Mouse (Mus musculus) bone marrow, adult 2 months (tissue): ENCODE data around the gene Spag4. TPM values are rescaled to one million over a fixed set of nuclear protein-coding genes. Genes with fewer than 3 reads are reported as not detected.
"Not testable (repeated sequence)": the region's sequence is repeated elsewhere in the genome, so short reads cannot be mapped to it uniquely, and the experiment has no call there.

Source experiments
- H3K27ac ChIP-seq: fragments of 200-500 bp; 2 replicates; pipeline ENCODE4 v1.5.1; 2012; ENCODE audit warnings: low read depth, mild to moderate bottlenecking, control low read depth, inconsistent platforms, low read length; ENCODE audit not compliant: control insufficient read depth, poor library complexity, insufficient read depth
- H3K4me1 ChIP-seq: fragments of 200-500 bp; 2 replicates; pipeline ENCODE4 v1.6.1; 2011; ENCODE audit warnings: low read length; ENCODE audit not compliant: control insufficient read depth, insufficient read depth
- H3K4me3 ChIP-seq: fragments of 200-500 bp; replicated peaks from 2 replicates; pipeline ENCODE3; 2011; ENCODE audit warnings: mild to moderate bottlenecking, low read depth, low read length, control low read depth; ENCODE audit not compliant: control insufficient read depth
- CTCF ChIP-seq: fragments of 200-500 bp; IDR thresholded peaks from 2 replicates; pipeline ENCODE4 v1.5.1; 2011; ENCODE audit warnings: low read length, control low read depth; ENCODE audit not compliant: control insufficient read depth, insufficient read depth
- POLR2A ChIP-seq: fragments of 200-500 bp; IDR thresholded peaks from 2 replicates; pipeline ENCODE4 v1.6.1; 2011; ENCODE audit warnings: low read depth, mild to moderate bottlenecking, control low read depth, low read length, borderline replicate concordance; ENCODE audit not compliant: control insufficient read depth
- WGBS: fragments of 180-500 bp; shearing (Covaris S2); methylation state at CpG from one replicate; pipeline ENCODE4 v1.1.7; 2018; 5-methylcytosine and 5-hydroxymethylcytosine counted together
- polyA plus RNA-seq: library from polyadenylated mRNA; stranded (reverse); fragments of >200 nt; gene quantifications from 2 replicates; pipeline ENCODE4 v1.2.4, GENCODE M21; 2011; ENCODE audit warnings: low replicate concordance; ENCODE audit not compliant: missing spikeins, insufficient read depth, insufficient read length

Gene Spag4
- polyA plus RNA-seq, 1 experiment = 5.4 TPM

DNA sequence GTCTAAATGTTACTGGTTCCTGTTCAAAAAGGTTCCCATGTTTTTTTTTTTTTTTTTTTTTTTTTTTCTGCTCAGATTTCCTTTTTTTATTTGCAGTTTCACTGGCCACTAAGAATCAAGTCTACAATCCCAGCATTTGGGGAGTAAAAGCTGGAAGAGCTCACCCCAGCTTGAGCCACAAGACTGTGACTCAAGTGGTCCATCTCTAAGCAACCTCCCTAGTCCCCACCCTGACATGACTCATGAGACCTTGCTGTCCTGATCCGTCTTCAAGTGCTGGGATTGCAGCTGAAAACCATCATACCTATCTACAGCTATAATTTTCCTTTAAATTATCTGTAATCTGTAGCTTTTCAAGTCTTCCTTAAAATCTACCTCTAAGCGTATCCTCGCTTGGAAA, 19.6 kb downstream of the Spag4 start:
- 84% methylated on average over 3 of the region's 3 CpGs for WGBS
- no peak overlapping the region for H3K4me3 ChIP-seq
- H3K27ac ChIP-seq = no peak overlapping the region
- no peak for TF ChIP-seq CTCF
- H3K4me1 ChIP-seq = peaks cover 2% of the 10 kb centered on the region; the same call in 1 of the 2 replicates

DNA sequence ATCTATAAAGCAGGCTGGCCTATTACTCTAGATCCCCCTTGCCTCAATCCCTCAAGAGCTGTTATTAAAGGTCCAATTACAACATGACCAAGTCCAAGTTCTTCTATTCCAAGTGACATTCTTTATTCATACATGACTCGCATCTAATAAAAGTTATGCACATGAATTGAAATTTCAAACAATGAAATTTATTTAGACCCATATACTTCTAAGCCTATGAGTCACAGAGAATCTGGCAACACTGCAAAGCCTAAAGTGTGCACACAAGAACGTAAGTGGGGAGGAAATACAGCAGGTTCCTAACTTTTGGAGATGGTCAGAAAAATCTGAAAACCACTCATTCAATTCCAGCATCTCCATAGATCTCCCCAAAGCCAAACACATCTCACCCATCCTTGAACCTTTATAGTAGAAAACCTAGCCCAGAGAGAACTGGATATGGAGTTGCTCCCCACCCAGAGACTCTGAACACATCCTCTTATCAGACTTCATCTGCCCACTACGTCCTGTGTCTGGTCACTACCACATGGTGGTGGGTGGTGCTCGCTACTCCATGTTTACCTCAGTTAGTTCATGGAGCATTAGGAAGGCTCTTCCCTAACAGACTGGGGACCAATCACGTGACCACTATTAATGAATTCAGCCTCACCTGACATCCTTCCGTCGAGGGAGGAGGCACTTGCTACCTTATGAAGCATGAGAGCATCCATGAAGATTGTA, 22.6 kb downstream of the Spag4 start:
- Histone ChIP-seq H3K4me1 (peaks cover 2% of the 10 kb centered on the region; the same call in 1 of the 2 replicates), H3K27ac (no peak overlapping the region), H3K4me3 (no peak overlapping the region)
- TF ChIP-seq CTCF (no peak), POLR2A (no peak)
- WGBS = 70% methylated on average over 7 of the region's 7 CpGs

DNA sequence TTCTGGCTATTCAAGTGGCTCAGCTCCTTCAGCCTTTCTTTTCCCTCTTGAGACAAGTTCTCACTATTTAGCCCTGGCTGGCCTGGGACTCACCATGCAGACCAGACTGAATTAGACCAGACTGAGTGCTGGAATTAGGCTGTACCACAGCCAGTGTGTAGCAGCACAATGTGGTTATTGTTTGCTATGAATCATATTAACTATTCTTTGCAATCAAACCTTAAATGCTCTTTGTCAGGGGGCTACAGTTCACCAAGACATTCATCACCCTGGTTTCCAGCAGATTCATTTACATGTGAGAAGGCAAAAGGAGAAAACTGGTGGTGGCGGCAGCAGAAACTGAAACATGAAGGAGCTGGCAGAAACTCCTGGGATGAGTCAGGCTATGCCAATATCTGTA, 24.8 kb downstream of the Spag4 start:
- TF ChIP-seq CTCF = no peak
- TF ChIP-seq POLR2A = no peak
- Histone ChIP-seq H3K4me3 (no peak overlapping the region), H3K4me1 (peaks cover 2% of the 10 kb centered on the region; the same call in 1 of the 2 replicates), H3K27ac (no peak overlapping the region)
- WGBS = 94% methylated on average over 1 of the region's 1 CpGs

DNA sequence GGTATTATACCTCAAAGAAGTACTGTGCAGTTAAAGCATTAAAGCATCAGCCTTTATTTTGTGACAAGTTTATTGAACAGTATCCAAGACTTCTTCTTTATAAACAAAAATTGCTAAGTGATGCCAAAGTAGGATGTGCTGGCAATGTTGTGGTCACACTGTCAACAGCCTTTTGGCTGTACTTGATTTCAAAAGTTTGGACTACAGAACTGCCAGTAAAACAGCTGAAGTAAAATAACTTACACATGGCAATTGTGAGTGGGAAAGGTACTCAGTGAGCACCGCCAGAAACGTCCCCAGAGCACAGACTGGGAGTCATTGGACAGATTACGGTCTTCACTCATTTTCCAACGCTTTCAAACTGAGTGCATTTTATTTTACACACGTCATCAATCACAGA, 27.0 kb downstream of the Spag4 start:
- TF ChIP-seq POLR2A (no peak), CTCF (no peak)
- peaks cover 2% of the 10 kb centered on the region; the same call in 1 of the 2 replicates for H3K4me1 ChIP-seq
- H3K4me3 ChIP-seq = no peak overlapping the region
- 73% methylated on average over 5 of the region's 5 CpGs for WGBS
- no peak overlapping the region for H3K27ac ChIP-seq

DNA sequence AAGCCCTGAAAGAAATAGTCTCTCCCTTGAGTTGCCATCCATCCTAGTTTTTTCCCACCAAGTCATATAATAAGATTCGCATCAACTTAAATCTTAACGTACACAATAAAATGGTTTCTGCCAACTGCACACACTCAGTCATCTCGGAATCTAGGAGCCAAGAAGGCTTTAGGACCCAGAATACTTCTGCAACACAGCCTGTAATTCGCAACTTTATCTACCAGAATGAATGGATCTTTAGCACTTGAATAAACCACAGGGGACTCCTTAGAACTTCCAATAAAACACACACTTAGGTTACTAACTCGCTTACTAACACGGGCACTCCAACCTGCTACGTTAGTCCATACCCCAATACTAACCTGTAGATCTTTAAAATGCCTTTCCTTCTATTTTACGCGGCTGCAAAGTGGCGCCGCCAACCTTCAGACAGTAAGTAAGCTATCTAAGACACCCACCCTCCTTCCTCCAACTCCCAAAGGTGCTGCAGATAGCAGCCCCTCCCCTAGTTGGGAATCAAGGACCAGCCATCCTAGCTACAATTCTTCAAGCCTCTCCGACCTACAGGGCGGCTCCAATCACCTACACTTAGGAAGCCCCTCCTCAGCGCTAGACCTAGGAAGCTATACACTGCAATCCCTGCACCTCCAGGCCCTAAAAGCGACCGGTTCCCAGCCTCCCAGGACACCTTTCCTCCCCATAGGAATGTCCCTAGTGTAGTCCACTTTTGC, 45.8 kb downstream of the Spag4 start:
- TF ChIP-seq CTCF (no peak), POLR2A (no peak)
- 1% methylated on average over 16 of the region's 16 CpGs for WGBS
- peak overlapping the region; percentile 95 for H3K27ac ChIP-seq
- H3K4me1 ChIP-seq = peaks cover 1% of the 10 kb centered on the region; the same call in 1 of the 2 replicates
- peak overlapping the region; percentile 92 for H3K4me3 ChIP-seq

DNA sequence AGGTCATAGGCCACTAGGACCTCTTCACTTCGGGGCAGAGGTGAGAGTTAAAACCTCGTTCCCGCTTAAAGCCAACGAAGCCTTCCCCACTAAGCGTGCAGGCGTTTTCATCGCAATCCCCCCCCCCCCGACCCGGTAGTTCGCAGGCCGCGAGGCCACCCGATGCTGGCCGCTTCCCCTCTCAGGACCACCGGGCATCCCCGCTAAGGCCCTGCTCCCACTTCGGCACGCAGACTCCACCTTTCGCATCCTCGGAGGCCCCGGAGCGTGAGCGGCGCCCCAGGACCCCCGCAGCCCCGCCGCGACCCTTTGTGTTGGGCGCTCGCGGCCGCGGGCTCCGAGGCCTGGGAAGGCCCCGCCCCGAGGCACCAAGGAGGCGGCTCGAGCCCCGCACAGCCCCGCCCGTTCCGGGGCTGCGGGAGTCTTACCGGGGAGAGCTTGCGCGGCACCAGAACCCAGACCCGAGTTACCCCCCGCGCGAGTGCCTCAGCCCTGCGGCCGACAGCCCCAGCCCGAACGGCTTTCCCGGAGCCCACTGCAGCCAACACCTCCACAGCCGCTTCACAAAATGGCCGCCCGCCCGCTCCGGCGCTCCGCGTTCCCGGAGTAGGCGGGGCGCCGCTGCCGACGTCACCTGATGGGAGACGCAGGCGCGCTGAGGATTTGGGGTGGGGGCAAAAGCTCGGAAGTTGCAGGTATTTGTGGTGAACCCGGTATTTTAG, 46.5 kb downstream of the Spag4 start, which contains the start of the genes Cpne1 and Rbm12:
Gene Cpne1, minus strand, starts transcription at position 608 of the 722 bp plus-strand sequence.
Gene Rbm12, minus strand, starts transcription at position 621 of the 722 bp plus-strand sequence.
- under 1% methylated on average over 73 of the region's 74 CpGs for WGBS
- Histone ChIP-seq H3K27ac (peak within 1 kb of the TSS; percentile 95), H3K4me3 (peak within 1 kb of the TSS; percentile 92), H3K4me1 (no peaks in the 10 kb centered on the region; the same call in 1 of the 2 replicates)
- TF ChIP-seq POLR2A = peak; percentile 76; the same call in 1 of the 2 replicates
- TF ChIP-seq CTCF = no peak

DNA sequence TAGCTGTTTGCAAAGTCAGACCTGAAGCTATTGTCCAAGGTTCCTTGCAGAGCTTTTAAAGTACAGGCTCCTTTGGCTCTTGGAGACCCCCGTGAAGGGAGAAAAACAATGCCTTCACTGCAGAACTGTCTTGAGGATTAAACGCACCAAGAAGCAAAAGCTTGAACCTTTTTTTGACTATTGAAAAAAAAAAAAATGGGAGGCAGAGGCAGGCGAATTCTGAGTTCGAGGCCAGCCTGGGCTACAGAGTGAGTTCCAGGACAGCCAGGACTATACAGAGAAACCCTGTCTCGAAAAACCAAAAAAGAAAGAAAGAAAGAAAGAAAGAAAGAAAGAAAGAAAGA, 47.1 kb downstream of the Spag4 start:
- Histone ChIP-seq H3K27ac (peak overlapping the region; percentile 95; the same call in 1 of the 2 replicates), H3K4me3 (peak overlapping the region; percentile 92)
- H3K4me1 ChIP-seq = not testable (repeated sequence)
- WGBS = 8% methylated on average over 5 of the region's 5 CpGs

DNA sequence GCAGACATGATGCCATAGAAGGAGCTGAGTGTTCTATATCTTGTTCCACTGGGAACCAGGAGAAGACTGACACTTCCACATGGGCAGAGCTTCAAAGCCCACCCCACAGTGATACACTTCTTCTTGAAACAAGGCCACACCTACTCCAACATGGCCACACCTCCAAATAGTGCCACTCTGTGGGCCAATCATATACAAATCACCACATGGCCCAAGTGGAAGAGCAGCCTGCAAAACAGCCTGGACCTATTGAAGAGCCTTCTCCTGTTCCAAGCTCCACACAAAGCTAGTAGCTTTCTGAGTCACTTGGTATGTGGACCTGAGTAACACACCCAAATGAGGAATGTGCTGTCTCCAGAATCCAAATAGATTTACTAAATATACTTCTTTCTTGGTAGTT, 54.6 kb downstream of the Spag4 start:
- Histone ChIP-seq H3K4me3 (no peak overlapping the region), H3K4me1 (no peaks in the 10 kb centered on the region), H3K27ac (no peak overlapping the region)
- TF ChIP-seq POLR2A = no peak
- no peak for TF ChIP-seq CTCF

Other genes starting within 250 kb of the Spag4 start
- gene BC029722, start 245.7 kb upstream of the Spag4 start, polyA plus RNA-seq = 7.8 and 17.8 TPM in 2 replicates
- gene Eif6, start 238.2 kb upstream of the Spag4 start, polyA plus RNA-seq = 88.2 and 146 TPM in 2 replicates
- not detected in 2 replicates for gene Fam83c, start 230.3 kb upstream of the Spag4 start, polyA plus RNA-seq
- gene Uqcc1, start 134.9 kb upstream of the Spag4 start, polyA plus RNA-seq = 7.6 and 14.9 TPM in 2 replicates
- gene Gm15557, start 124.4 kb upstream of the Spag4 start, polyA plus RNA-seq = not detected in 2 replicates
- not detected in 2 replicates for gene Gdf5, start 119.8 kb upstream of the Spag4 start, polyA plus RNA-seq
- 24.0 and 39.1 TPM in 2 replicates for gene Cep250, start 108.7 kb upstream of the Spag4 start, polyA plus RNA-seq
- 0.83 and 1.5 TPM in 2 replicates for gene 6430550D23Rik, start 57.2 kb upstream of the Spag4 start, polyA plus RNA-seq
- gene Ergic3, start 57.1 kb upstream of the Spag4 start, polyA plus RNA-seq = 66.9 and 70.5 TPM in 2 replicates
- not detected in 2 replicates for gene Fer1l4, start 12.2 kb upstream of the Spag4 start, polyA plus RNA-seq
- 3.9 and 10.5 TPM in 2 replicates for gene Cpne1, start 46.8 kb downstream of the Spag4 start, polyA plus RNA-seq
- 5.8 and 6.2 TPM in 2 replicates for gene Rbm12, start 46.8 kb downstream of the Spag4 start, polyA plus RNA-seq
- gene Gm28036, start 61.9 kb downstream of the Spag4 start, polyA plus RNA-seq = 5.8 and 24.5 TPM in 2 replicates
- gene Romo1, start 78.9 kb downstream of the Spag4 start, polyA plus RNA-seq = 109 and 111 TPM in 2 replicates
- gene Nfs1, start 79.0 kb downstream of the Spag4 start, polyA plus RNA-seq = 13.1 and 24.7 TPM in 2 replicates
- 221 and 329 TPM in 2 replicates for gene Rbm39, start 115.1 kb downstream of the Spag4 start, polyA plus RNA-seq
- 11.9 and 20.8 TPM in 2 replicates for gene Phf20, start 131.3 kb downstream of the Spag4 start, polyA plus RNA-seq
- gene Cnbd2, start 247.1 kb downstream of the Spag4 start, polyA plus RNA-seq = 2.6 and 5.4 TPM in 2 replicates
- 61.6 and 84.9 TPM in 2 replicates for gene Scand1, start 247.5 kb downstream of the Spag4 start, polyA plus RNA-seq